Mouse (Mus musculus): ENCODE measurements around the gene Faf1.

The Faf1 gene

GRCm38 (mm10) chr4:110006044-110006443 lies 329.7 kb downstream of the Faf1 start:
- DNase-seq (ENCODE audit: low read depth in 1 of 2, low spot score in 2 of 2): no peak

All from monocyte, adult 2 months (primary cell).